Mouse (Mus musculus) heart, postnatal 36 days (tissue): ENCODE data around the gene Itgb6. TPM values are rescaled to one million over a fixed set of nuclear protein-coding genes. Genes with fewer than 3 reads are reported as not detected.

Experiments used
- DNase-seq, 2 experiments: peaks; one replicate each; pipeline ENCODE4 v3.0.0; 2021 to 2022
- intact Hi-C: fragments of 180-260 bp; cut with DNase I; formaldehyde crosslinking; loops from one replicate; pipeline ENCODE4 v1.15.1; 2025
- total RNA-seq, 2 experiments: library from RNA; stranded (reverse); gene quantifications; 2 replicates each; pipeline ENCODE4 v1.2.3; 2021

Itgb6 gene
- total RNA-seq, 2 experiments from 2014 or later = 15.2 to 16.7 TPM

- no peak for DNase-seq
- intact Hi-C loops = no loop called here
Measured at GRCm38 (mm10) chr2:60684168-60684567, 38.3 kb downstream of the Itgb6 start.

DNA sequence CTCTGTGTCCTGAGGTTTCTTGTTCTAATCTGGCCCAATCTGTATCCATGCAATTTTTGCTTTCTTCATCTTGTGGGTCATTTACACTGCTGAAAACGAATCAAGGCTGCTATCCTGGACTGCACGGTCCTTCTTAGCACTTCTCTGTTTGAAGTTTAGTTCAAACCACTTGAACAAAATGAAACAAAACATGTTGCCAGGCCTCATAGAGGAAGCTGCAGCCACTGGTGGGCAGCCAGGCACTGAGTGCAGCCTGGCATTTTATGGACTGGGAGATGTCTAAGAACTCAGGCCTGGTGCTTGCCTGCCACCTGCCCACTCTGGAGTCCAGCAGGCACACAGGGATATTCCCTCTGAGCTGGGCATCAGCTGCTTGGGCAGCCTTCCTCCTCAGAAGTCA lies 39.9 kb downstream of the Itgb6 start:
- intact Hi-C loops = no loop called here
- no peak for DNase-seq

DNA sequence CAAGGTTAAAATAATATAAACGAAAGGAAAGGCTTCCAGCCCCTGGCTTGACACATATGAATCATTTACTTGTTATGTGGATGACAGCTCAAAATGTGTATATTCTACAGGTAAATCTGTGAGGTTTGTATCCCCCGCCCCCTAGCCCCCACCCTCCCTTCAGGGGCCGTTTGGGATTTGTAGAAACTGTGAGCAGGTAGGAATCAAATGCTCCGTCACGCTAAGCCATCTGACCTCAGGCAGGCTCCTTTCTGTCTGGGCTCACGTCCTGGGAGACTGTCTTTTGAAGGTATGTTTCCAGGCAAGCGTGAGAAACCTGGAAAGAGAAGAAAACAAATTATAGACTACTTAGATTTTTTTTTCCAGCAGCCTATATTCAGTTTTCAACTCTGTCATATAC lies 48.0 kb downstream of the Itgb6 start:
- intact Hi-C loops = no loop called here

GRCm38 (mm10) chr2:60672973-60673954 lies 49.2 kb downstream of the Itgb6 start:
- no peak for DNase-seq
- intact Hi-C loops = no loop called here

More for the DNA sequence above, 48.0 kb downstream of the Itgb6 start:
- DNase-seq = no peak

DNA sequence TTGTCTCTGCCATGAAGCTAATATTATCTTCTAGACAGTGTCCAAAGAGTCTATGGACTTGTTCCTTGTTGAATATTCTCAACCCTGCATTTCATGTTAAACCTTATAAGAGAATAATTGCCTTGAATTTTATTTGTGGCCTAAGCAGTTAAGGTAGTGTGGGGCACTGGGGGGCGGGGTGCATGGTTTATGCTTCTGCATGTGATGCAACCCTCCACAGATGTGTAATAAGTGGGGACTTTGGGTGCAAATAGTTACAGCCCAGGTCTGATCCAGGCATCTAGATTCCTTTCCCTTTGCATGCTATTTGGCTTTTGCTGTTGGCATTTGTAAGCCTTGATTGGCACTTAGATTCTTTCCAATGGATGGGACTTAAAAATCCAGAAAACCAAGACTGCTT lies 51.2 kb downstream of the Itgb6 start:
- intact Hi-C loops = no loop called here
- DNase-seq = no peak

- DNase-seq = no peak
- intact Hi-C loops = no loop called here
Measured at GRCm38 (mm10) chr2:60663071-60663470, 59.4 kb downstream of the Itgb6 start.

DNA sequence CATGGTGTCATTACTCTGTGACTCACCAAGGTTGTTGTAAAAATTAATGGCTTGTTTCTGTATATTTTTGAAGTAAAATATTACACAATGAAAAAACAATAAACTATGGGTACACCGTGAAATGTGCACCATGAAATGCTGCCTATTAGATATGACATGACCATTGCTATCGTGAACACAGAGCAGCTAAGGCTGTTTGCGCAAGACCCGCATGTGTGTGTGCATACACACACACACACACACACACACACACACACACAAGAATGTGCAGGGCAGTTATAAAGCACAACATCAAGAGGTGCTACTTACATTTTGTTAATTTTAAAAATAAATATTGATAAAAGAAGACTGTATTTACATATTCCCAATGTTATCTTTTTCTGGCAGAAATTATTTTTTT lies 62.5 kb downstream of the Itgb6 start:
- DNase-seq = no peak
- intact Hi-C loops = no loop called here

- intact Hi-C loops = no loop called here
- DNase-seq = no peak
Measured at GRCm38 (mm10) chr2:60658992-60659391, 63.5 kb downstream of the Itgb6 start.

GRCm38 (mm10) chr2:60654828-60655227 lies 67.6 kb downstream of the Itgb6 start:
- DNase-seq = no peak
- intact Hi-C loops = no loop called here

DNA sequence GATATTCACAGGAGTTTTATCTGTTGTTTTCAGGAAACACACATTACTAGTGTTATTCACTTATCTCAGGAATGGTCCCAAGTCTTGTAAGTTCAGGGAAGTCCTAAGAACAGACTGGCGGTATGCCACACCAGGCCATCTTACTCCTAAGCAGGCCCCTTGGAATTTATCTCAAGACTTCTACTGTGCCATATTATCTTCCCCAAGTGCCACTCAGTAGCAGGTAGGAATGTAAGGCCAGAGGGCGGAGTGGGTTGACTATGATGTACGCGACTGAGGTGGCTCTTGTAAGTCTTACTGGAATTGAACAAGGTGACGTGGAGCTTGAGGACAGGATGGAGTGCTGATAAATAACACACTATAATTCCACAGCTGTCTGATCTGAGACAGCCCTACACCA lies 72.3 kb downstream of the Itgb6 start:
- DNase-seq = no peak
- intact Hi-C loops = no loop called here

GRCm38 (mm10) chr2:60647650-60648049 lies 74.8 kb downstream of the Itgb6 start:
- DNase-seq = no peak
- intact Hi-C loops = no loop called here

- no peak for DNase-seq
- intact Hi-C loops = no loop called here
Measured at GRCm38 (mm10) chr2:60646583-60646982, 75.9 kb downstream of the Itgb6 start.

DNA sequence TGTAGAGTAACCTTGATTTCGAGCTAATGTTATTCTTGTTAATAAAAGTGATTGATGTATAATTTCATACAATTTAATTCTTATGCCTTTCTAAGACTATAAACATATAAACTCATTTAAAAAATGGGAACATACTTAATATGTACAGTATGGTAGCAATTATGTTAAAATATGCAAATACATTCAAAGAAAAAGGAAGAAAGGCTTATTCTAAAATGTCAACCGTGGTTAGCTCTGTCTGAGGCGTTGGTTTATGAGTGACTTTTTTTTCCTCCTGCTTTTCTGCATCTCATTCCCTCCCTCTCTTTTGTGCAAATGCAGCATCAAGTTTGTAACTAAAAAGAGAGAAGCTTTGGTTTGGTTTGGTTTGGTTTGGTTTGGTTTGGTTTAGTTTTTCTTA lies 79.0 kb downstream of the Itgb6 start:
- intact Hi-C loops = no loop called here
- no peak for DNase-seq

DNA sequence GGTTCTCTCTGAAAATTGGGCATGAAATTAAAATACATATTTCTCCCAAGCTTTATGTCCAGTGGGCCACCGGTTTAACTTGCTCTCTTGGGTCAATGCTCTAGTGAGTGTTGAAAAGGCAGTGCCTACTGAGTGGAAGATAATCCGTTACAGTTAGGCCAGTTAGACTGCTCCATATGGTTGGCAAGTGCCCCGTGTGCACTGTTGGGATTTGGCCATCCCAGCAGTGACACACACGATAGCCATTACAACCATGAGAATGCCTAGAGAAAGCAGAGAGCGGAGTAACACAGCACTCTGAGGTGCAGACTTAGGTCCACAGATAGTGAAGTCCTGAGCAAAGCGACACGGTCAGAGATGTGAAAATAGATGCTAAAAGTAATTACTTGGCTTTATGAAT lies 79.8 kb downstream of the Itgb6 start:
- DNase-seq = no peak

DNA sequence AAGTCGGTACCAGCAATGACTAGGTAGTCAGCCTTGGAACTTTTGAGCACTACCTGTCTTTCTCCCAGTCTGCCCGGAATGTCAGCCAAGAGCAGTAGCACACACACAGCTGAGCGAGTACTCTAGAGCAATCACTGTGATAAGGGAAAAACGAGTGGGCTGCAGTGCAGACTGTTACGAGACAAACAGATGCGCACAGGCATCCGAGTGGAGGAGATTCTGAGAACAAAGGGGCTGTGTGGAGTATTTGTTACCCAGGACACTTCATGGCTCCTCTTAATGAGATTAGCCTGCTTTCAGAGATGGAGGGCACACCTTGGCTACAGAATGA lies 82.1 kb downstream of the Itgb6 start:
- intact Hi-C loops = no loop called here

More for the DNA sequence above, 79.8 kb downstream of the Itgb6 start:
- intact Hi-C loops = no loop called here

DNA sequence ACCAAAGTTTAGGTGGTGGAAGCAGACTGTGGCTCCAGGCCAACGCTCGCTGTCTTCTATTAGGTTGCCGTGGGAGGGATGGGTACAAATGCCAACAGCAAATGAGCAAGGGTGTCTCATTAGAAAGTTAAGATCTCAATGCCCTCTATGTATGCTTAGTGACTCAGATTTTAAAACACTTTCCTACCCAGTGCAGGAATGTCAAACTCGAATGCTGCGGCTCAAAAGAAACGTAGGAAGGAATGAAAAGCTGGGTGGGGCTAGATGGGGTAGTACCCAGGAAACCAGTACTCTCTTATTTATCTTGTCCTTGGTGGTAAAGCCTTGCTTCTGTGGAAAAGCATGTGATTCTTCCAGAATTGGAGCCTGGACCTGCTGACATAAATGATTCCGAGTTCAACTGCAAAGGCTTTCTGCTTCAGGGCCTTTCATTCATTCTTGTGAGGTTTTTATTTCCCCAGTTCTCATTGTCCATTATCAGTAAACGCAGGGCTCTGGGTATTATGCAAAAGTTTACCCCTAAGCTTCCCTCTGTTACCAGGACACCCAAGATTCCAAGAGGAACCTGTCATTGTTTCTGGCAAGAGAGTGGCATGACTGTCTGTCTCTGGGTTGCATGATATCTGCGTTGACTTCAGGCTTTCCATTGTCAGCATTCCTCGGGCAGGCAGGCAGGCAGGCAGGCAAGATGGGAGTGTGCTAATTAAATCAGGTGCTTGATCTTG lies 82.7 kb downstream of the Itgb6 start:
- no peak for DNase-seq
- intact Hi-C loops = no loop called here

More for the DNA sequence above, 82.1 kb downstream of the Itgb6 start:
- DNase-seq = no peak

DNA sequence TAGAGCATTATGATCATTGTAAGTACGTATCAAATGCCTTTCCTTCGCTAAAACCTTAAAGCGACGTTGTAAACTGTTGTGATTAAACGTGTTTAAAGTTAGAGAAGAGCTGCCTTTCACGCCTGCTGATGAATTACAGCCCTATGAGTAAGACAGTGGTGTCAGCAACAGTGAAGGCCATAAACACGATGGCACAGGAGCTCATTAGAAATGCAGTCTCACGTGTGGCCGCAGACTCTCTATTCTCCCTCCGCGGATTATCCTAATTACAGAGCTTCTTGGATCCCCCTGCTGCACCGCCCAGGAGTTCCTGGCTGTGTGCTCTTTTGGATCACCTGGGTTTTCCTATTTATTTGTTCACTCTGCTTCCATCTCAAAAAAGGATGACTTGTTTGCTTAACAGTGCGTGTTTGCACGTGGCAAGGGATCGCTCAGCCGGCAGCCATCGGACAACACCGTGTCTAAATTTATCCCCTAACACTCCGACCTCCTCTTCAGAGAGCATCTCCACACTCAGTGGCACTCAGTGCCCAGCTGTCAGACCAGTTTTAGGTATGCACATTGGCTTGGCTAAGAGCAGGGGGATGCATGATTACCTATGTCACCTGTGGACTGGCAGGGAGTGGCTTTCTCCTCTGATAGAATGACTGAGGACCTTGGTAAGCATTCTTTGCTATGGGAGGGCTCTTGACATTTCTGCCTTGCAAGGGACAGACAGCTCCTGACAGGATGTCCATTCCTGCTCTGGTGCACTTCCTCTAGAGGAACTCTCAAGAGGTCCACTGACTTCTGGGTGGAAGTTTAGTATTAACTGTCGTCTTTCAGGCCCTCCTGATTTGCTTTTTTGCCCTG lies 85.3 kb downstream of the Itgb6 start:
- no peak for DNase-seq
- intact Hi-C loops = no loop called here

- intact Hi-C loops = no loop called here
Measured at GRCm38 (mm10) chr2:60636481-60636880, 86.0 kb downstream of the Itgb6 start.

GRCm38 (mm10) chr2:60636038-60636437 lies 86.4 kb downstream of the Itgb6 start:
- intact Hi-C loops = no loop called here
- DNase-seq = no peak

More at GRCm38 (mm10) chr2:60636481-60636880, 86.0 kb downstream of the Itgb6 start:
- no peak for DNase-seq

GRCm38 (mm10) chr2:60632791-60633190 lies 89.7 kb downstream of the Itgb6 start:
- DNase-seq = no peak
- intact Hi-C loops = no loop called here

GRCm38 (mm10) chr2:60630304-60630703 lies 92.1 kb downstream of the Itgb6 start:
- DNase-seq = no peak
- intact Hi-C loops = no loop called here
